Mouse (Mus musculus) liver, adult 2 months (tissue): ENCODE measurements around the gene Gm2a.

ENCODE experiments used
- CTCF ChIP-seq: fragments of 200-500 bp; IDR thresholded peaks from 2 replicates; pipeline ENCODE4 v1.5.1; 2011; ENCODE audit warnings: low read depth, low read length, control low read depth
- POLR2A ChIP-seq: fragments of 200-500 bp; IDR thresholded peaks from 2 replicates; pipeline ENCODE4 v1.6.1; 2011; ENCODE audit warnings: low read length, control low read depth; ENCODE audit not compliant: insufficient read depth; ENCODE audit errors: extremely low read depth

DNA sequence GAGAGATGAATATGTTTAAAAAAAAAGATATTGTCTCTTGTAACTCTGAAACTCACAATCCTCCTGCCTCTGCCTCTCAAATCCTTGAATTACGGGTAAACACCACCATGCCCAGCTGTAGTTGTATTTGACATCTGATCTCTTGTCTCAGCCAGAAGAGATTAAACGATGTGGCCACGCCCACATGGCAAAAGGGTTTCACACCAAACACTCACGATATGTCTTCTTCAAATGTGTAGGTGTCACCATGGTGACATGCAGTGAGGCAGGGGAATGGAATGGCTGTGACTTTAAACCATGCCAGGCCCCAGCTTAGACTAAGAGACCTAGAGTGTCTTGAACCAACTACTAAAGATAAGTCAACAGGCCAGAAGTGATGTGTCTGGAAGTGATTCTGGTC, 31.0 kb upstream of the Gm2a start:
- TF ChIP-seq CTCF (no peak), POLR2A (no peak)
